Mouse (Mus musculus): ENCODE results near the gene Mmaa. TPM values are rescaled to one million over a fixed set of nuclear protein-coding genes. Genes with fewer than 3 reads are reported as not detected.

Gene Mmaa
- polyA plus RNA-seq, 1 experiment from 2014 or later, result 13.8 TPM

- no peak for ATAC-seq
- Histone ChIP-seq H3K9me3 (ENCODE audit: control insufficient read depth, low read length) (no peaks in the 10 kb centered on the region), H3K4me1 (ENCODE audit: control insufficient read depth, insufficient read depth, low read length) (no peaks in the 10 kb centered on the region), H3K9ac (ENCODE audit: low read depth, low read length) (no peak overlapping the region), H3K27me3 (replicated peaks; ENCODE audit: control insufficient read depth, insufficient read depth, low read length) (no peaks in the 10 kb centered on the region), H3K4me2 (ENCODE audit: low read depth, low read length) (no peak overlapping the region), H3K36me3 (ENCODE audit: control insufficient read depth, insufficient read depth, low read length) (no peaks in the 10 kb centered on the region), H3K4me3 (ENCODE audit: low read length) (no peak overlapping the region), H3K27ac (ENCODE audit: low read length) (no peak overlapping the region)
- 79% methylated on average over 7 of the region's 7 CpGs for WGBS
Measured at GRCm38 (mm10) chr8:79239996-79240395, 54.7 kb downstream of the Mmaa start.

DNA sequence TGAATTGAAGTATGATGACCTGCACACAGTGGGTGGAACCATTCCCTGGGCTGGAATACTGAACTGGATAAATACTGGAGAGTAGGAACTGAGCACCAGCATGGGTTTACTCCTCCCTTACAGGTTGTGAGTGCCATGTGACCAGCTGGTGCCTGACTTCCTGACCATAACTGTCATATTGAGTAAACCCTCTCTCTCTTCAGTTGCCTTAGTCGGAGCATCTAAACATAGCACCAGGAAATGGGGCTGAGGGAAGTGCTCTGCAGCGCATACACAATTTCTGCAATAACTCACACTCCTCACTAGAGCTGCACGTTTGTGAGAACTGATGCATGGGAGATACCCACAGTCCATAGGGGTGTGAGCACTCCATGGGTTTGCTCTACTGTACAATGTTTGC lies 55.4 kb downstream of the Mmaa start:
- no peak for ATAC-seq
- WGBS, result 67% methylated on average over 3 of the region's 3 CpGs
- no peak overlapping the region for H3K9ac ChIP-seq (ENCODE audit: low read depth, low read length)

GRCm38 (mm10) chr8:79229266-79229888 lies 65.4 kb downstream of the Mmaa start:
- Histone ChIP-seq H3K9ac (ENCODE audit: low read depth, low read length) (no peak overlapping the region), H3K27ac (ENCODE audit: low read length) (no peak overlapping the region), H3K4me3 (ENCODE audit: low read length) (no peak overlapping the region), H3K4me1 (ENCODE audit: control insufficient read depth, insufficient read depth, low read length) (no peaks in the 10 kb centered on the region), H3K36me3 (ENCODE audit: control insufficient read depth, insufficient read depth, low read length) (no peaks in the 10 kb centered on the region), H3K9me3 (ENCODE audit: control insufficient read depth, low read length) (no peaks in the 10 kb centered on the region), H3K27me3 (replicated peaks; ENCODE audit: control insufficient read depth, insufficient read depth, low read length) (no peaks in the 10 kb centered on the region), H3K4me2 (ENCODE audit: low read depth, low read length) (no peak overlapping the region)
- ATAC-seq, result no peak
- 84% methylated on average over 8 of the region's 8 CpGs for WGBS

More for the DNA sequence above, 55.4 kb downstream of the Mmaa start:
- Histone ChIP-seq H3K36me3 (ENCODE audit: control insufficient read depth, insufficient read depth, low read length) (no peaks in the 10 kb centered on the region), H3K4me3 (ENCODE audit: low read length) (no peak overlapping the region), H3K27ac (ENCODE audit: low read length) (no peak overlapping the region), H3K27me3 (replicated peaks; ENCODE audit: control insufficient read depth, insufficient read depth, low read length) (no peaks in the 10 kb centered on the region), H3K4me2 (ENCODE audit: low read depth, low read length) (no peak overlapping the region), H3K4me1 (ENCODE audit: control insufficient read depth, insufficient read depth, low read length) (no peaks in the 10 kb centered on the region), H3K9me3 (ENCODE audit: control insufficient read depth, low read length) (no peaks in the 10 kb centered on the region)

GRCm38 (mm10) chr8:79227916-79228315 lies 66.8 kb downstream of the Mmaa start:
- no peak overlapping the region for H3K4me3 ChIP-seq (ENCODE audit: low read length)
- H3K9ac ChIP-seq (ENCODE audit: low read depth, low read length), result no peak overlapping the region
- H3K4me1 ChIP-seq (ENCODE audit: control insufficient read depth, insufficient read depth, low read length), result no peaks in the 10 kb centered on the region
- no peak for ATAC-seq
- H3K27me3 ChIP-seq (replicated peaks; ENCODE audit: control insufficient read depth, insufficient read depth, low read length), result no peaks in the 10 kb centered on the region
- H3K9me3 ChIP-seq (ENCODE audit: control insufficient read depth, low read length), result no peaks in the 10 kb centered on the region
- no peaks in the 10 kb centered on the region for H3K36me3 ChIP-seq (ENCODE audit: control insufficient read depth, insufficient read depth, low read length)
- 77% methylated on average over 3 of the region's 3 CpGs for WGBS
- no peak overlapping the region for H3K27ac ChIP-seq (ENCODE audit: low read length)
- no peak overlapping the region for H3K4me2 ChIP-seq (ENCODE audit: low read depth, low read length)

DNA sequence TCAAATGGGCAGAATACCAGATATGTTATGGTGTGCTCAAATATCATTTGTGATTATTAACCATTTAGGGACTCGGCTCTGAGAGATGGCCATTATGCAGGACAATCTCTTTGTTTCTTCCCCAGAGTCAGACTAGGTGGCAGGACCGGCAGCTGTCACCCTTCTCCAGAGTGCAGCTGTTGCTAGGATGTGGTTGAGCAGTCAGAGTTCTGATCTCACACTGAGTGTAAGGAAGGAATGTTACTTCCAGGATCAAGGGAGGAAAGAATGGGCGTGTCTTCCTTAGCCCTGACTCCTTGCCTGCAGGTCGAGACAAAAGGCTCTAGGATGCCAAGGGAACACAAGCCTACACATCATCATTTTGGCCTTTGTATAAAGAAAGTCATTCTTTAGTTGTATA lies 67.5 kb downstream of the Mmaa start:
- no peak overlapping the region for H3K4me2 ChIP-seq (ENCODE audit: low read depth, low read length)
- no peaks in the 10 kb centered on the region for H3K4me1 ChIP-seq (ENCODE audit: control insufficient read depth, insufficient read depth, low read length)
- no peaks in the 10 kb centered on the region for H3K36me3 ChIP-seq (ENCODE audit: control insufficient read depth, insufficient read depth, low read length)
- no peak for ATAC-seq
- H3K9ac ChIP-seq (ENCODE audit: low read depth, low read length), result no peak overlapping the region
- H3K27me3 ChIP-seq (replicated peaks; ENCODE audit: control insufficient read depth, insufficient read depth, low read length), result no peaks in the 10 kb centered on the region
- H3K27ac ChIP-seq (ENCODE audit: low read length), result no peak overlapping the region
- WGBS, result 78% methylated on average over 4 of the region's 4 CpGs
- no peak overlapping the region for H3K4me3 ChIP-seq (ENCODE audit: low read length)
- no peaks in the 10 kb centered on the region for H3K9me3 ChIP-seq (ENCODE audit: control insufficient read depth, low read length)

DNA sequence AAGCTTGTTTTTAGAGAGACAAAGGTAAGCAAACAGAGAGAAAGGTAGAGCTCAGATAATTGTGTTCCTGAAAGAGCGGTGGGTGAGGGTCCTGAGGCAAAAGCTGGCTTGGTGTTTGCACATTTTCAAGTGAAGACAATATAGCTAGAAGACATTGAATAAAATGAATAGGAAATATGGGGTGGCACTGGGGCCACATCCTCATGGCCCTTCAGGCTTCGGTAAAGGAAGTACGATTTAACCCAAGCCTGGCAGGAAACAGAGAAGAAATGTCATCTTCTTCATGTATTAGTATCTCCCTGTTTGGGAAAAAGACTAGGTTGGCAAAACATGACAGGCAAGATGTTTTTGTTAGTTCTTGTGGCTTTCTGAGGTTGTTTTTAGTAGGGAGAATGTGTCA lies 68.7 kb downstream of the Mmaa start:
- Histone ChIP-seq H3K4me3 (ENCODE audit: low read length) (no peak overlapping the region), H3K4me1 (ENCODE audit: control insufficient read depth, insufficient read depth, low read length) (no peaks in the 10 kb centered on the region), H3K27ac (ENCODE audit: low read length) (no peak overlapping the region), H3K27me3 (replicated peaks; ENCODE audit: control insufficient read depth, insufficient read depth, low read length) (no peaks in the 10 kb centered on the region), H3K9me3 (ENCODE audit: control insufficient read depth, low read length) (no peaks in the 10 kb centered on the region), H3K4me2 (ENCODE audit: low read depth, low read length) (no peak overlapping the region), H3K9ac (ENCODE audit: low read depth, low read length) (no peak overlapping the region), H3K36me3 (ENCODE audit: control insufficient read depth, insufficient read depth, low read length) (no peaks in the 10 kb centered on the region)
- 92% methylated on average over 3 of the region's 3 CpGs for WGBS
- ATAC-seq, result no peak

- no peak overlapping the region for H3K9ac ChIP-seq (ENCODE audit: low read depth, low read length)
- WGBS, result 71% methylated on average over 7 of the region's 7 CpGs
- H3K4me2 ChIP-seq (ENCODE audit: low read depth, low read length), result no peak overlapping the region
- H3K4me1 ChIP-seq (ENCODE audit: control insufficient read depth, insufficient read depth, low read length), result no peaks in the 10 kb centered on the region
- no peak overlapping the region for H3K4me3 ChIP-seq (ENCODE audit: low read length)
- no peaks in the 10 kb centered on the region for H3K27me3 ChIP-seq (replicated peaks; ENCODE audit: control insufficient read depth, insufficient read depth, low read length)
- no peak for ATAC-seq
- no peak overlapping the region for H3K27ac ChIP-seq (ENCODE audit: low read length)
- no peaks in the 10 kb centered on the region for H3K9me3 ChIP-seq (ENCODE audit: control insufficient read depth, low read length)
- no peaks in the 10 kb centered on the region for H3K36me3 ChIP-seq (ENCODE audit: control insufficient read depth, insufficient read depth, low read length)
Measured at GRCm38 (mm10) chr8:79225586-79225985, 69.2 kb downstream of the Mmaa start.

GRCm38 (mm10) chr8:79224363-79224762 lies 70.4 kb downstream of the Mmaa start:
- Histone ChIP-seq H3K9me3 (ENCODE audit: control insufficient read depth, low read length) (no peaks in the 10 kb centered on the region), H3K27me3 (replicated peaks; ENCODE audit: control insufficient read depth, insufficient read depth, low read length) (no peaks in the 10 kb centered on the region), H3K9ac (ENCODE audit: low read depth, low read length) (no peak overlapping the region), H3K36me3 (ENCODE audit: control insufficient read depth, insufficient read depth, low read length) (no peaks in the 10 kb centered on the region), H3K4me2 (ENCODE audit: low read depth, low read length) (no peak overlapping the region), H3K4me3 (ENCODE audit: low read length) (no peak overlapping the region), H3K27ac (ENCODE audit: low read length) (no peak overlapping the region), H3K4me1 (ENCODE audit: control insufficient read depth, insufficient read depth, low read length) (no peaks in the 10 kb centered on the region)
- no peak for ATAC-seq
- 85% methylated on average over 9 of the region's 9 CpGs for WGBS

DNA sequence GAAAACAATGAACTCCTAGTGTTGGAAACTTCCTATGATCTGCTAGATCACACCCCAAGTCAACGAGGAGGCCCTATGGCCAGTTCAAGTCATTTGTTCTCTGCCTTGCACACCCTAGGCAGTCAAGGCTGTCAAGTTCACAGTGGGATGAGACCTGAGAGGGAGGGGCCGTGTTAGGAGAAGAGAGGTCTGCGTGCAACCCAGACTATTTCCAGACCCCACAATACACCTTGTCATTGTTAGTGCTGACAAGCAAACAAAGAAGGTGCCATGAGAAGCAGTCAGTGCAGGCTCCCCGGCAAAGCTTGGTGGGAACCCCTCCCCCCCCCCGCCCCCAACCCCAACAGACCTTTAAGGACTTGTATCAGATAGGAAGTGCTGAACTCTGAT lies 72.0 kb downstream of the Mmaa start:
- ATAC-seq, result no peak
- Histone ChIP-seq H3K36me3 (ENCODE audit: control insufficient read depth, insufficient read depth, low read length) (no peaks in the 10 kb centered on the region), H3K9me3 (ENCODE audit: control insufficient read depth, low read length) (no peaks in the 10 kb centered on the region), H3K4me1 (ENCODE audit: control insufficient read depth, insufficient read depth, low read length) (no peaks in the 10 kb centered on the region), H3K4me3 (ENCODE audit: low read length) (no peak overlapping the region), H3K9ac (ENCODE audit: low read depth, low read length) (no peak overlapping the region), H3K27me3 (replicated peaks; ENCODE audit: control insufficient read depth, insufficient read depth, low read length) (no peaks in the 10 kb centered on the region), H3K4me2 (ENCODE audit: low read depth, low read length) (no peak overlapping the region), H3K27ac (ENCODE audit: low read length) (no peak overlapping the region)
- WGBS, result 63% methylated on average over 5 of the region's 5 CpGs

DNA sequence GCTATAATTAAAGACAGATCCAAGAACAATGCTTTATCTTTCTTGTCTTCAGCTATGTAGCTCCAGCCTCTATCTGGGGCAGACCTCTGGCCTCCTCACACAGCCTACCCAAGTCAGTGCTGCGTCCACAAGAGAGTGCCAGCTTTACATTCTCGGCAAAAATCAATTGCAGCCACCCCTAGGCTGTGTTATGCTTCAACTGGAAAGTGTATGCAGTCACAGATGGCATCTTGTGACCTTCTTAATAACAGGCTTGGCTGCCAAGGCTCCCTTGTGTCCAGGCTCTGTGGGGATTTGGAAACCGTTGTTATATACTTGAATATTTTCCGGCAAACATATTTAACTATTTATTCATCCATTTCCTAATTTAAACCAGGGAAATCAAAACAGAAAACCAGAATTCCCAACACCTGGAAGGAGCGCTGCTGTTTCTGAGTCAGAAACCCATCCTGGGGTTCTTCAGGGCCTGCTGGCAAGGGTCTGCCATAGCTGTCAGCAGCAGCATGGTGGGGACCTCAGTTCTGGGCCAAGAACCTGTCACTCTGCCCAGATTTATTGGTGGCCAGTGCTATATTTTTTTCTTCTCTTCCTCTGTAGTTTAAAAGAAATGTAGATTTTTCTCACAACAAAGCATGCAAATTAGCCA lies 72.5 kb downstream of the Mmaa start:
- no peaks in the 10 kb centered on the region for H3K4me1 ChIP-seq (ENCODE audit: control insufficient read depth, insufficient read depth, low read length)
- H3K27me3 ChIP-seq (replicated peaks; ENCODE audit: control insufficient read depth, insufficient read depth, low read length), result no peaks in the 10 kb centered on the region
- H3K27ac ChIP-seq (ENCODE audit: low read length), result no peak overlapping the region
- no peaks in the 10 kb centered on the region for H3K9me3 ChIP-seq (ENCODE audit: control insufficient read depth, low read length)
- 73% methylated on average over 5 of the region's 5 CpGs for WGBS
- H3K36me3 ChIP-seq (ENCODE audit: control insufficient read depth, insufficient read depth, low read length), result no peaks in the 10 kb centered on the region
- ATAC-seq, result no peak
- no peak overlapping the region for H3K4me3 ChIP-seq (ENCODE audit: low read length)
- H3K9ac ChIP-seq (ENCODE audit: low read depth, low read length), result no peak overlapping the region
- H3K4me2 ChIP-seq (ENCODE audit: low read depth, low read length), result no peak overlapping the region
